Mouse (Mus musculus) hindbrain, embryonic 14.5 days (tissue): ENCODE data around the gene Gm37240. TPM values are rescaled to one million over a fixed set of nuclear protein-coding genes. Genes with fewer than 3 reads are reported as not detected.

Experiments
- ATAC-seq: fragments of 200-750 bp; cut with Nextera tagmentation; 2 replicates; pipeline ENCODE4 v1.8.0; 2017; ENCODE audit warnings: moderate number of reproducible peaks, mild to moderate bottlenecking, moderate TSS enrichment, moderate library complexity; ENCODE audit not compliant: low FRiP score
- DNase-seq: peaks from one replicate; pipeline ENCODE4 v3.0.0-alpha.2; 2015; ENCODE audit warnings: low spot score
- H3K27ac ChIP-seq: fragments of 300-500 bp; sonication (generic); 2 replicates; pipeline ENCODE4 v1.5.1; 2014; ENCODE audit warnings: mild to moderate bottlenecking, moderate library complexity
- H3K27me3 ChIP-seq: fragments of 300-500 bp; sonication (generic); 2 replicates; pipeline ENCODE4 v1.6.1; 2014; ENCODE audit warnings: mild to moderate bottlenecking, low read length, mixed read lengths; ENCODE audit not compliant: control insufficient read depth, insufficient read depth
- H3K36me3 ChIP-seq: fragments of 300-500 bp; sonication (generic); replicated peaks from 2 replicates; pipeline ENCODE4 v1.6.1; 2014; ENCODE audit not compliant: control insufficient read depth, insufficient read depth
- H3K4me1 ChIP-seq: fragments of 300-500 bp; sonication (generic); replicated peaks from 2 replicates; pipeline ENCODE4 v1.6.1; 2014; ENCODE audit warnings: antibody characterized with exemption, low read length, mixed read lengths; ENCODE audit not compliant: control insufficient read depth, insufficient read depth
- H3K4me2 ChIP-seq: fragments of 300-500 bp; sonication (generic); replicated peaks from 2 replicates; pipeline ENCODE4 v1.6.1; 2014; ENCODE audit warnings: mild to moderate bottlenecking, moderate library complexity
- H3K4me3 ChIP-seq: fragments of 300-500 bp; sonication (generic); replicated peaks from 2 replicates; pipeline ENCODE4 v1.5.1; 2014; ENCODE audit warnings: mild to moderate bottlenecking, low read length
- H3K9ac ChIP-seq: fragments of 300-500 bp; sonication (generic); 2 replicates; pipeline ENCODE4 v1.6.1; 2014
- H3K9me3 ChIP-seq: fragments of 300-500 bp; sonication (generic); 2 replicates; pipeline ENCODE4 v1.6.1; 2016; ENCODE audit warnings: low read length; ENCODE audit not compliant: control insufficient read depth
- WGBS: fragments of 180-500 bp; shearing (Covaris S2); extraction: QIAGEN DNeasy Blood & Tissue Kit; methylation state at CpG from one replicate; pipeline ENCODE4 v1.1.7; 2014; 5-methylcytosine and 5-hydroxymethylcytosine counted together
- polyA plus RNA-seq: library from polyadenylated mRNA; unstranded; fragments of >200 nt; fragmentation: Nextera tagmentation; extraction: Ambion mirVana; gene quantifications from 2 replicates; pipeline ENCODE4 v1.2.1, GENCODE M21; 2014

Gm37240 gene
- polyA plus RNA-seq, 1 experiment from 2014 or later, result 0.94 TPM

DNA sequence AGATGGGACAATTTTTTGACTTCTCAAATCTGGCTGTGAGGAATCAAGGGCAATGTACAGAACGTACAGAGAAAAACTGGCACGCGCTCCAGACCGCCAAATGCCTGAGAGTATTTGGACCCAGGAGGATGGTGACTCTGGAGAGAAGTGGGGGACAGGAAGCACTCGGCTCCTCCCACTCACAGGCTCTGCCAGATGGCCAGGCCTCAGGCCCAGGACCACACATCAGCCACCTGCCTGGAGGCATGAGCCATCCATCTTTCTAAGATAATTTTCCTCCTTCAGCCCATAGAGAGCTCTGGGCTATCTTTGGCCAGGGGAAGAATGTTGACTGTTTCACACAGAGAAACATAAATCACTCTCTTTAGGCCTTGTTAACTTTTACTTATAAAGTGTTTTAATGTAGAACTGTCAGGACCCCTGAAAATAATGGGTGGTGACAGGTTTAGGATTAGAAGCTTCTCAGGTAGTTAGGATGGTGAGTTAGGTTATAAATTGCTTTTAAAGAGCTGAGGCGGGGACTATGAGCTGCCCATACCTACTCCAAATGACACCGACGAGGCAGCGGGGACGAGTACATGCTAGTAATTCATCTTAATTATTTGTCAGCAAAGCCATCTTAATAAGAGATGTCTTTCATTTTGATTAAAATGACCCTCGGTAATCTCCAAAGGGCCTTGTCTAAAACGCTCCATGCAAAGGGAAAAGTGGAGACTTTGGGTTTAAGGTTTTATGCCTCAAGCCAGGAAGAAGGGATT lies 546.0 kb downstream of the Gm37240 start:
- H3K9me3 ChIP-seq, result no peaks in the 10 kb centered on the region
- ATAC-seq, result no peak
- 61% methylated on average over 12 of the region's 12 CpGs for WGBS
- DNase-seq, result no peak
- H3K9ac ChIP-seq, result no peak overlapping the region
- no peaks in the 10 kb centered on the region for H3K36me3 ChIP-seq
- H3K4me3 ChIP-seq, result no peak overlapping the region
- no peak overlapping the region for H3K27ac ChIP-seq
- no peaks in the 10 kb centered on the region for H3K27me3 ChIP-seq
- H3K4me2 ChIP-seq, result no peak overlapping the region
- peaks cover 14% of the 10 kb centered on the region for H3K4me1 ChIP-seq

DNA sequence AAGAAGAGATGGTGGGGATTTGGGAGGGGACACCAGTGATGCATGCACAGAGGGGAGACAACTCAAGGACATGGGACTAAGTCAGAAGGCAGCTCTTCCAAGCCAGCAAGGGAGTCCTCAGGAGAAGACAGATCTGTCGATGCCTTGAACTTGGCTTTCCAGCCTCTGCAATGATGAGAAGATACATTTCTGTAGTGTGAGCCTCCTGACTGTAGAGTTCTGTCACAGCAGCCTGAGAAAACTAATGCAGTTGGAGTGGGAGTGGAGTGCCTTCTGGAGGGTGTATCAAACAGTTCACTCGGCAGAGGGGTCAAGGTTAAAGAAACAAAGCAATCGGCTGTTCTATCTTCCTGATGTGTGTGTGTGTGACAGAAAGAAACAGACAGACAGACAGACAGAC lies 546.8 kb downstream of the Gm37240 start:
- DNase-seq (no peak), ATAC-seq (no peak)
- Histone ChIP-seq H3K9ac (no peak overlapping the region), H3K27ac (no peak overlapping the region), H3K4me1 (peaks cover 14% of the 10 kb centered on the region), H3K4me3 (no peak overlapping the region), H3K36me3 (no peaks in the 10 kb centered on the region), H3K9me3 (no peaks in the 10 kb centered on the region), H3K27me3 (no peaks in the 10 kb centered on the region), H3K4me2 (no peak overlapping the region)
- WGBS, result 64% methylated on average over 3 of the region's 3 CpGs

DNA sequence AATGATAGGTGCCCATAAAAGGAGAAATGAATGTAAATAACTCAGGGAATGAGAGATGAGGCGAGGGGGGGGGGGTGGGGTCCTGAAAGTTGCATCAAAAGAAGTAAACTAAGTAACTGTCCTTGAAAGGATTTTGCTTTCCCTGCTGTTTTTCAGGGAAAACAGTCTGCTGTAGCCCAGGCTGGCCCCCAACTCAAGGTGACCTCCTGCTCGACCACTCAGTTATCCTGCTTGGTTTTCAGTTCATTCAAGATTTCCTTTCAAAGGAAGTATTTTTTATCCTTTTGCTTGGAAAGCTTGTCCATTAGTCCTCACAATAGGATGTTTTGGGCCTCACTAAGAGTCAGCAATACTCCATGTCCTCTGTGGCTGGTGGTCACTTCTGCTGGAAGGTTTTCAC lies 547.4 kb downstream of the Gm37240 start:
- WGBS, result 62% methylated on average over 2 of the region's 2 CpGs
- no peak overlapping the region for H3K9ac ChIP-seq
- H3K27me3 ChIP-seq, result no peaks in the 10 kb centered on the region
- peaks cover 14% of the 10 kb centered on the region for H3K4me1 ChIP-seq
- DNase-seq (no peak), ATAC-seq (no peak)
- no peak overlapping the region for H3K4me3 ChIP-seq
- H3K9me3 ChIP-seq, result no peaks in the 10 kb centered on the region
- H3K4me2 ChIP-seq, result no peak overlapping the region
- H3K27ac ChIP-seq, result peak overlapping the region; percentile 77
- H3K36me3 ChIP-seq, result no peaks in the 10 kb centered on the region

DNA sequence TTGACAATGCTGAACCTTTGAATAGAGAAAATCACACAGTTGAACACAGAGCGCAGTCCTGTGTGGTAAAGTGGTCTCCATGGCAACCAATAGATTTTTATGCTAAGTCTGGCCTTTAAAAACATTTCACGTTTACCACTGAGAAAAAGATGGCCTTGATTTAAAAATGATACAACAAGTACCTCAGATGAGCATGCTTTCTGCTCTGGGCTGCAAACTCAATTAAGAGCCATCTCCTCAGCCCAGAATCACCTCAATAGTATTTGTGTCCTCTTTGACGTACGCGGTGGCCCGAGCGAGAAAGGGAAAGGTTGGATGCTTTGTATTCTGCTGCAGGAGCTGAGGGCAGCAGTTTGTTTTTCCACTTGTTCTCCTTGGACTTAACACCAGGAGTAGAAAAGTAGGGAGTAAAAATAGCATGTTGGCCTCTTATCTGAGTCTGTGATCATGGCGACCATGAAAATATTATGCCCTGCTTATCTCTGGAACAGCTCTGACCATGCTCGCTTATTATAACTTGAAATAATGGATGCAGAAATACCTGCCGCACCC lies 548.0 kb downstream of the Gm37240 start:
- Histone ChIP-seq H3K27me3 (no peaks in the 10 kb centered on the region), H3K4me2 (no peak overlapping the region), H3K4me3 (no peak overlapping the region), H3K27ac (peak overlapping the region; percentile 77), H3K36me3 (no peaks in the 10 kb centered on the region), H3K9ac (no peak overlapping the region), H3K4me1 (peaks cover 14% of the 10 kb centered on the region), H3K9me3 (no peaks in the 10 kb centered on the region)
- ATAC-seq, result peak; percentile 40; the same call in 1 of the 2 replicates
- 56% methylated on average over 10 of the region's 10 CpGs for WGBS
- DNase-seq, result peak; percentile 43

DNA sequence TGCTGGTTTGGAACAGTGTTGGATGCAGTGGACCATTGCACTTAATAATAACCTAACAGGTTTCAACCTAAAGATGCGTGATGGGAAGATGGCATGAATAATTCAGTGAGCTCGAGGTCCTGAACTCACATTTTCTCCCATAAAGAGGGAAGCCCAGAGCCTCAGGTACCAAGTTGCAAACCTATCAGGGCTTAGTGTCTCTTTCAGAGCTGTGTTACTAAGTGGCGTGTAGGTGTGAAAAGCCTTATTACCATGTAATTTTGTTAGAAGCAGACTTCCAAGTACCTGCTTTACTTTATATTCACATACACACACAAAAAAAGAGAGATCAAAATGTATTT lies 548.6 kb downstream of the Gm37240 start:
- ATAC-seq, result no peak
- Histone ChIP-seq H3K27me3 (no peaks in the 10 kb centered on the region), H3K27ac (peak overlapping the region; percentile 77; the same call in 1 of the 2 replicates), H3K36me3 (no peaks in the 10 kb centered on the region), H3K4me2 (no peak overlapping the region), H3K4me3 (no peak overlapping the region), H3K4me1 (peaks cover 14% of the 10 kb centered on the region), H3K9me3 (no peaks in the 10 kb centered on the region), H3K9ac (no peak overlapping the region)
- WGBS, result 36% methylated on average over 3 of the region's 3 CpGs
- no peak for DNase-seq

DNA sequence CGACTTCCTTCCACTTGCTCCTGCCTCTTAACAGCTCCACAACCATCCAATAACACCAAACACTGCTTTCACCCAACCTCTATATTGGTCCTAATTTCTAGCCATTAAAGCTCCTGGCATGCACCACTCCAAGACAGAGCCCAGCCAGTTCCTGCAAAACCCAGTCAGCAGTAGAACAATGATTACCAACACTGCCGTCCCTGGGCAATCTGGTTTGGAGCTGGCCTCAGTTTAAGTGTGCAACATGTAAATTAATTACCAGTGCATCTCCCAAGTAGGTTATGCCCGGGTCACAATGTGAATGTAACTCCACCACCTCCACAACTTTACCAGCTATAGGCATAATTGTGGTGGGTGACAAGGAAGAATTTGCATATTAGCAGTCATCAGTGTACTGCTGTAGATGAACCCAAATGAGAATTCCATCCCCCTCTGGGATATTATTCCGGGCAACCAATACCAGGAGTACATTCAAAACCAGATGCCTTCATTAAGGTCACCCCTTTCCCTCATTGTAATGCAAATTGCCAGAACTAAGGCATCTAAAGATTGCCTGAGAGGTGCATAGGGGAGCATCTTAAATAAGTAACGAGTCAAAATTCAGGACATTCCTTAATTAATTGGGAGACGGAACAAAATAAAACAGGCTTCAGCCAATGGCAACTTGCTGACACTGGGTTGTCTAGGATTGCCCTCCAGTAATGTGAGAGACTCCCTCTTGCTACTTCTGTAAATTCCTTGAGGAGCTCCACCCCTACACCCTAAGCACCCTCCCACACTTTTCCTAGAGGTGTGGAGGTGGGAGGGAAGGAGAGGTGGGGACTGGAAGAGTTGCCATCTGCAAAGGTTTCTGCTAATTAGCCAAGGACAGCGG lies 549.2 kb downstream of the Gm37240 start:
- peak overlapping the region; percentile 77; the same call in 1 of the 2 replicates for H3K27ac ChIP-seq
- no peaks in the 10 kb centered on the region for H3K27me3 ChIP-seq
- ATAC-seq (peak; percentile 37; the same call in 1 of the 2 replicates), DNase-seq (no peak)
- H3K4me1 ChIP-seq, result peaks cover 14% of the 10 kb centered on the region
- WGBS, result 43% methylated on average over 7 of the region's 7 CpGs
- no peaks in the 10 kb centered on the region for H3K36me3 ChIP-seq
- no peak overlapping the region for H3K4me2 ChIP-seq
- no peak overlapping the region for H3K9ac ChIP-seq
- H3K4me3 ChIP-seq, result no peak overlapping the region
- H3K9me3 ChIP-seq, result no peaks in the 10 kb centered on the region

DNA sequence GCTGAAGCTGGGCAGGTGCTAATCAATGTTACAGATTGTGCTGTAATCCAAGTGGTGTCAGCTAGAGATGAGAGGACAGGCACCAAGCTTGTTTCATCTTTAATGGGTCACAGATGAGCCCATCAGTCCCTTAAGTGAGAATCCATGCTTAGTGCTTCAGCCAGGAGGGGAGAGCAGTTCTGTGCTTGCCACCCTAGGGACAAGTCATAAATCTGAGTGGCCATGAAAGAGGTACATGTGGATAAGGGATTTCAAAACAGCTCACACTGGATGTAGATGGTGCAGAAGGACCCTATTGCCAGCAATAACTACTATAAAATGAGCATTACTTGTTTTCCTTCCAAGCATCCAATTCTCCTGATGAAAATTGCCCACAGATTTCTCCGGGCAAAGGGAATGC lies 551.8 kb downstream of the Gm37240 start:
- Histone ChIP-seq H3K9ac (no peak overlapping the region), H3K9me3 (no peaks in the 10 kb centered on the region), H3K36me3 (no peaks in the 10 kb centered on the region), H3K27me3 (no peaks in the 10 kb centered on the region), H3K27ac (no peak overlapping the region), H3K4me2 (no peak overlapping the region), H3K4me1 (peaks cover 14% of the 10 kb centered on the region), H3K4me3 (no peak overlapping the region)
- DNase-seq, result no peak
- ATAC-seq, result no peak
- 58% methylated on average over 1 of the region's 1 CpGs for WGBS

DNA sequence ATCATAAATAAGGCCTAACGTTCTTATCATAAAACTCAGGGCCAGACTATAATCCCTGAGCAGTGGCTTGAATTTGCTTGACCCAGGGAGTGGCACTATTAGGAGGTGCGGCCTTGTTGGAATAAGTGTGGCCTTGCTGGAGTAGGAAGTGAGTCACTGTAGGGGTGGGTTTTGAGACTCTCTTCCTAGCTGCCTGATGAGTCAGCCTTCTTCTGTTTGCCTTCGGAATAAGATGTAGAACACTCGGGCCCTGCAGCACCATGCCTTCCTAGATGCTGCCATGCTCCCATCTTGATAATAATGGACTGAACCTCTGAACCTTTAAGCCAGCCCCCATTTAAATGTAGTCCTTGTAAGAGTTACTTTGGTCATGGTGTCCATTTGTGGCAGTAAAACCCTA lies 555.0 kb downstream of the Gm37240 start:
- WGBS, result 89% methylated on average over 4 of the region's 4 CpGs
- no peak overlapping the region for H3K4me3 ChIP-seq

DNA sequence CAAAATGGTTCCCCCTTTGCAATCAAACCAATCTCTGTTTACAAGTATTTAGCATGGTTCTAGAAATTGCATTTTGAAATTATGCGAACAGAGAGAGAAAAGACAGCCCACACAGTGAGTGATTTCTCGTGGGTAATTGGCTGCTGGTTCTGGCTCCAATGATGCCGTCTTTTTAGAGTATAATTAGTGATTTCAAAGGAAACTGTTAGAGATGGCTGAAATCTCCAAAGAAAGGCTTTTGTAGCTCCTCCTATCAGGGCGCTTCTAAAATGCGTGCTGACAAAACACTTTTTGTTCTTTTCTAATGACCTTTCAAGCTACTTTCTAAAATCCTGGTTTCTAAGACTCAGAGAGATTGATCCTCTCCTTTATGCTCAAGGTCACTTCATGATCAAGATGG lies 569.1 kb downstream of the Gm37240 start:
- Histone ChIP-seq H3K27me3 (no peaks in the 10 kb centered on the region), H3K27ac (no peak overlapping the region), H3K9me3 (no peaks in the 10 kb centered on the region), H3K4me2 (no peak overlapping the region), H3K36me3 (no peaks in the 10 kb centered on the region), H3K4me3 (no peak overlapping the region), H3K4me1 (no peaks in the 10 kb centered on the region; the same call in 1 of the 2 replicates), H3K9ac (no peak overlapping the region)
- 50% methylated on average over 5 of the region's 5 CpGs for WGBS
- DNase-seq (no peak), ATAC-seq (no peak)

More for the DNA sequence above, 555.0 kb downstream of the Gm37240 start:
- ATAC-seq (no peak), DNase-seq (no peak)
- Histone ChIP-seq H3K36me3 (no peaks in the 10 kb centered on the region), H3K4me1 (no peaks in the 10 kb centered on the region), H3K27ac (no peak overlapping the region), H3K4me2 (no peak overlapping the region), H3K9ac (no peak overlapping the region), H3K9me3 (no peaks in the 10 kb centered on the region), H3K27me3 (no peaks in the 10 kb centered on the region)
